ENCODE assay signal across 22 mouse cellular contexts in the genomic region with DNA sequence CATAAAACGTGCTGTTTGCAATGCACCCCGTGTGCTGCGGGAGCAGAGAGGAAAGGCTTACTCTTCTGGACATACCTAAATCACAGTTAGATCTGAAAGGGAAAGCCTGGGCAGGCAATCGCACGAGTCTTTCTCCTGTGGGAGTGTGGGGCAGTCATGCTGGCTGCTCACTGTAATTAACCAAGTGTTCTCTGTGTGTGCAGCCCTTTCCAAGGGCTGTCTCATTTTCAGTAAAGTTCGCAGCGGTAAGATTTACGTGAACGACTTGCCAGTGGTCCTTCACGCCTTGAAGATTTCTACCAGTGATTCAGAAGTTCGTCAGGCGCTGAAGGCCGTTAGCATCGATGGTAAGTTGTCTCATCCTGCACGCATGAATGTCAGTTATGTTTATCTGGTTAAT. TPM values are rescaled to one million over a fixed set of nuclear protein-coding genes. Genes with fewer than 3 reads are reported as not detected.
A peak's percentile ranks its signal among the peaks of the same experiment; 100 is the strongest.
DNase-seq lines count a peak whose midpoint lies in the region; ATAC-seq and TF ChIP-seq lines count a peak whose summit lies in the region.
"Had no signal": no experiment of that assay in that cellular context is flagged by ENCODE, and none has a peak within 500 bp of the region (broad histone marks: within the 10 kb centered on the region; RNA-seq: fewer than 3 reads in every experiment).

No protein-coding gene starts in this region.

- no peak overlapping the region for H3K4me3 ChIP-seq in hindbrain, embryonic 13.5 days
- H3K4me3 ChIP-seq in hindbrain, embryonic 11.5 days (ENCODE audit: low read depth, low read length), result no peak overlapping the region
- H3K4me3 ChIP-seq in limb, embryonic 11.5 days (ENCODE audit: low read depth, low read length), result no peak overlapping the region
- no peak overlapping the region for H3K4me3 ChIP-seq in limb, embryonic 10.5 days
- no peak overlapping the region for H3K4me3 ChIP-seq in neural tube, embryonic 13.5 days
- H3K4me3 ChIP-seq in lung, postnatal 0 days (ENCODE audit: low read depth, low read length), result no peak overlapping the region
- H3K4me3 ChIP-seq: embryonic facial prominence, embryonic 12.5 days; forebrain, embryonic 15.5 days; left cerebral cortex, adult 2 months; stomach, embryonic 15.5 days had no signal

- no peaks in the 10 kb centered on the region for H3K9me3 ChIP-seq in hindbrain, embryonic 13.5 days
- H3K9me3 ChIP-seq in hindbrain, embryonic 11.5 days (ENCODE audit: control insufficient read depth, low read length), result no peaks in the 10 kb centered on the region
- H3K9me3 ChIP-seq in limb, embryonic 11.5 days (ENCODE audit: control insufficient read depth, low read length), result no peaks in the 10 kb centered on the region
- H3K9me3 ChIP-seq in limb, embryonic 10.5 days (replicated peaks), result no peaks in the 10 kb centered on the region
- H3K9me3 ChIP-seq in neural tube, embryonic 13.5 days, result no peaks in the 10 kb centered on the region
- no peaks in the 10 kb centered on the region for H3K9me3 ChIP-seq in lung, postnatal 0 days (ENCODE audit: low read length)
- H3K9me3 ChIP-seq: embryonic facial prominence, embryonic 12.5 days; forebrain, embryonic 15.5 days; stomach, embryonic 15.5 days had no signal

- TF ChIP-seq EP300 in lung, postnatal 0 days (IDR thresholded peaks at IDR 0.05), result no peak

- no peak for DNase-seq in hindbrain, embryonic 11.5 days (ENCODE audit: low spot score)
- DNase-seq in limb, embryonic 11.5 days (ENCODE audit: low spot score), result peak; percentile 21
- DNase-seq in limb, embryonic 10.5 days (ENCODE audit: low spot score), result no peak
- DNase-seq in brain, adult 2 months (ENCODE audit: low read depth, low spot score), result peak; percentile 11
- no peak for DNase-seq in layer of hippocampus, adult 11-12 months (ENCODE audit: low spot score)
- no peak for DNase-seq in lung, postnatal 0 days (ENCODE audit: low spot score)
- DNase-seq: adrenal gland, postnatal 10 days; cerebellum, adult 18-20 months; heart, postnatal 36 days; liver; liver, postnatal 0 days; spleen, adult 18-20 months; thymus, adult 2 months had no signal

- no peak overlapping the region for H3K27ac ChIP-seq in hindbrain, embryonic 13.5 days
- H3K27ac ChIP-seq in hindbrain, embryonic 11.5 days (ENCODE audit: low read depth, low read length), result no peak overlapping the region
- no peak overlapping the region for H3K27ac ChIP-seq in limb, embryonic 11.5 days (replicated peaks; ENCODE audit: low read depth, low read length)
- no peak overlapping the region for H3K27ac ChIP-seq in limb, embryonic 10.5 days
- H3K27ac ChIP-seq in neural tube, embryonic 13.5 days (replicated peaks), result peak overlapping the region; percentile 28
- no peak overlapping the region for H3K27ac ChIP-seq in lung, postnatal 0 days (ENCODE audit: low read length)
- H3K27ac ChIP-seq: embryonic facial prominence, embryonic 12.5 days; forebrain, embryonic 15.5 days; left cerebral cortex, adult 2 months; stomach, embryonic 15.5 days had no signal

- peak overlapping the region; percentile 17; the same call in 1 of the 2 replicates for H3K4me2 ChIP-seq in hindbrain, embryonic 13.5 days
- H3K4me2 ChIP-seq in hindbrain, embryonic 11.5 days (replicated peaks; ENCODE audit: low read depth, low read length), result no peak overlapping the region
- H3K4me2 ChIP-seq in limb, embryonic 11.5 days (ENCODE audit: low read depth, severe bottlenecking), result no peak overlapping the region
- H3K4me2 ChIP-seq in neural tube, embryonic 13.5 days, result peak overlapping the region; percentile 36
- no peak overlapping the region for H3K4me2 ChIP-seq in lung, postnatal 0 days (replicated peaks; ENCODE audit: low read depth, low read length)
- H3K4me2 ChIP-seq: embryonic facial prominence, embryonic 12.5 days; forebrain, embryonic 15.5 days; heart, embryonic 11.5 days; stomach, embryonic 15.5 days had no signal

- no peaks in the 10 kb centered on the region for H3K36me3 ChIP-seq in hindbrain, embryonic 13.5 days
- H3K36me3 ChIP-seq in hindbrain, embryonic 11.5 days (ENCODE audit: control insufficient read depth, insufficient read depth, low read length), result no peaks in the 10 kb centered on the region
- no peaks in the 10 kb centered on the region for H3K36me3 ChIP-seq in limb, embryonic 11.5 days (ENCODE audit: control insufficient read depth, insufficient read depth, low read length)
- no peaks in the 10 kb centered on the region for H3K36me3 ChIP-seq in limb, embryonic 10.5 days
- no peaks in the 10 kb centered on the region for H3K36me3 ChIP-seq in neural tube, embryonic 13.5 days
- no peaks in the 10 kb centered on the region for H3K36me3 ChIP-seq in lung, postnatal 0 days (ENCODE audit: insufficient read depth, low read length)
- H3K36me3 ChIP-seq: embryonic facial prominence, embryonic 12.5 days; forebrain, embryonic 15.5 days; stomach, embryonic 15.5 days had no signal

- no peaks in the 10 kb centered on the region for H3K27me3 ChIP-seq in hindbrain, embryonic 13.5 days
- no peaks in the 10 kb centered on the region for H3K27me3 ChIP-seq in hindbrain, embryonic 11.5 days (ENCODE audit: control insufficient read depth, insufficient read depth, low read length)
- H3K27me3 ChIP-seq in limb, embryonic 11.5 days (ENCODE audit: control insufficient read depth, insufficient read depth, low read length), result no peaks in the 10 kb centered on the region
- H3K27me3 ChIP-seq in limb, embryonic 10.5 days (ENCODE audit: low read depth, poor library complexity, severe bottlenecking), result no peaks in the 10 kb centered on the region
- no peaks in the 10 kb centered on the region for H3K27me3 ChIP-seq in neural tube, embryonic 13.5 days
- H3K27me3 ChIP-seq in lung, postnatal 0 days (replicated peaks; ENCODE audit: insufficient read depth, low read length), result no peaks in the 10 kb centered on the region
- H3K27me3 ChIP-seq: embryonic facial prominence, embryonic 12.5 days; forebrain, embryonic 15.5 days; stomach, embryonic 15.5 days had no signal

- WGBS in hindbrain, embryonic 13.5 days, result 66% methylated on average over 15 of the region's 15 CpGs
- 75% methylated on average over 15 of the region's 15 CpGs for WGBS in hindbrain, embryonic 11.5 days
- WGBS in limb, embryonic 11.5 days, result 58% methylated on average over 15 of the region's 15 CpGs
- WGBS in limb, embryonic 10.5 days, result 69% methylated on average over 15 of the region's 15 CpGs
- 38% methylated on average over 15 of the region's 15 CpGs for WGBS in neural tube, embryonic 13.5 days
- WGBS in lung, postnatal 0 days, result 68% methylated on average over 15 of the region's 15 CpGs

- no peak for TF ChIP-seq CTCF in lung, postnatal 0 days (IDR thresholded peaks at IDR 0.05)

- H3K9ac ChIP-seq in hindbrain, embryonic 13.5 days, result no peak overlapping the region
- H3K9ac ChIP-seq in hindbrain, embryonic 11.5 days (ENCODE audit: low read depth, low read length), result no peak overlapping the region
- no peak overlapping the region for H3K9ac ChIP-seq in limb, embryonic 11.5 days (ENCODE audit: low read length)
- 0 out of 2 replicates have a peak overlapping the region, but pooled peaks have one; percentile 22 for H3K9ac ChIP-seq in neural tube, embryonic 13.5 days
- no peak overlapping the region for H3K9ac ChIP-seq in lung, postnatal 0 days (replicated peaks; ENCODE audit: low read depth)
- H3K9ac ChIP-seq: embryonic facial prominence, embryonic 12.5 days; forebrain, embryonic 15.5 days; liver, postnatal 0 days; stomach, embryonic 15.5 days had no signal

- no peaks in the 10 kb centered on the region for H3K4me1 ChIP-seq in hindbrain, embryonic 13.5 days (replicated peaks)
- no peaks in the 10 kb centered on the region for H3K4me1 ChIP-seq in hindbrain, embryonic 11.5 days (replicated peaks; ENCODE audit: control insufficient read depth, insufficient read depth, low read length)
- no peaks in the 10 kb centered on the region for H3K4me1 ChIP-seq in limb, embryonic 11.5 days (ENCODE audit: control insufficient read depth, insufficient read depth, low read length)
- no peaks in the 10 kb centered on the region for H3K4me1 ChIP-seq in limb, embryonic 10.5 days
- H3K4me1 ChIP-seq in neural tube, embryonic 13.5 days (replicated peaks), result peaks cover 8% of the 10 kb centered on the region; the same call in 1 of the 2 replicates
- H3K4me1 ChIP-seq in lung, postnatal 0 days (ENCODE audit: insufficient read depth, low read depth, low read length), result no peaks in the 10 kb centered on the region
- H3K4me1 ChIP-seq: embryonic facial prominence, embryonic 12.5 days; forebrain, embryonic 15.5 days; stomach, embryonic 15.5 days had no signal

- ATAC-seq in hindbrain, embryonic 13.5 days (ENCODE audit: low FRiP score), result no peak
- no peak for ATAC-seq in hindbrain, embryonic 11.5 days (ENCODE audit: low FRiP score)
- no peak for ATAC-seq in limb, embryonic 11.5 days (ENCODE audit: insufficient number of reproducible peaks, low FRiP score, low TSS enrichment, low read depth)
- ATAC-seq in neural tube, embryonic 13.5 days (ENCODE audit: low read depth), result no peak
- ATAC-seq in lung, postnatal 0 days, result no peak
- ATAC-seq: forebrain, embryonic 15.5 days; intestine, embryonic 16.5 days; liver, postnatal 0 days had no signal

RNA-seq across cellular contexts. Expression of gene Gm11639, which starts 18.6 kb away (rescaled TPM):
- 0.16 TPM in 1 of 2 replicates, not detected in the other for polyA plus RNA-seq in hindbrain, embryonic 13.5 days (2015; fragmentation: Nextera tagmentation; extraction: Ambion mirVana)
- not detected in 2 replicates for polyA plus RNA-seq in hindbrain, embryonic 11.5 days (2014; fragmentation: Nextera tagmentation; extraction: Ambion mirVana)
- not detected in 2 replicates for polyA plus RNA-seq in limb, embryonic 11.5 days (2014; fragmentation: Nextera tagmentation; extraction: Ambion mirVana)
- polyA plus RNA-seq in limb, embryonic 10.5 days (2016; fragmentation: Nextera tagmentation; extraction: Ambion mirVana), result not detected in 2 replicates
- polyA plus RNA-seq in neural tube, embryonic 13.5 days (2015; fragmentation: Nextera tagmentation; extraction: Ambion mirVana), result 0.03 TPM in 1 of 2 replicates, not detected in the other
- polyA plus RNA-seq in lung, postnatal 0 days (2015; fragmentation: Nextera tagmentation; extraction: Ambion mirVana), result 0.01 TPM in 2 replicates
- polyA plus RNA-seq: urinary bladder, adult 2 months had no signal

Comparison
In these comparisons a context has a peak if more than half of its experiments do, and no peak if none do; other contexts are left out.
1. H3K4me2 ChIP-seq: peak in hindbrain, embryonic 13.5 days (single experiment) and neural tube, embryonic 13.5 days (single experiment); none in hindbrain, embryonic 11.5 days (single experiment), limb, embryonic 11.5 days (single experiment) and lung, postnatal 0 days (single experiment).
2. DNase-seq: peak in limb, embryonic 11.5 days (single experiment) and brain, adult 2 months (single experiment); none in hindbrain, embryonic 11.5 days (single experiment), limb, embryonic 10.5 days (single experiment), layer of hippocampus, adult 11-12 months (single experiment) and lung, postnatal 0 days (single experiment).